Mouse (Mus musculus) lung, embryonic 14.5 days (tissue): ENCODE results near the gene Pcbp4. TPM values are rescaled to one million over a fixed set of nuclear protein-coding genes. Genes with fewer than 3 reads are reported as not detected.

Experiments used
- ATAC-seq: fragments of 200-750 bp; cut with Nextera tagmentation; 2 replicates; pipeline ENCODE4 v1.8.0; 2017; ENCODE audit warnings: mild to moderate bottlenecking, moderate TSS enrichment, moderate library complexity; ENCODE audit not compliant: insufficient read depth
- DNase-seq: peaks from one replicate; pipeline ENCODE4 v3.0.0-alpha.2; 2015
- H3K27ac ChIP-seq: fragments of 300-500 bp; sonication (generic); 2 replicates; pipeline ENCODE4 v1.5.1; 2014; ENCODE audit warnings: low read depth, mild to moderate bottlenecking, moderate library complexity
- H3K27me3 ChIP-seq: fragments of 300-500 bp; sonication (generic); 2 replicates; pipeline ENCODE4 v1.6.1; 2014; ENCODE audit warnings: low read length, control low read depth; ENCODE audit not compliant: insufficient read depth
- H3K36me3 ChIP-seq: fragments of 300-500 bp; sonication (generic); 2 replicates; pipeline ENCODE4 v1.6.1; 2014; ENCODE audit warnings: control low read depth; ENCODE audit not compliant: insufficient read depth
- H3K4me1 ChIP-seq: fragments of 300-500 bp; sonication (generic); 2 replicates; pipeline ENCODE4 v1.6.1; 2014; ENCODE audit warnings: antibody characterized with exemption, control low read depth; ENCODE audit not compliant: insufficient read depth
- H3K4me2 ChIP-seq: fragments of 300-500 bp; sonication (generic); 2 replicates; pipeline ENCODE4 v1.6.1; 2014; ENCODE audit warnings: mild to moderate bottlenecking
- H3K4me3 ChIP-seq: fragments of 300-500 bp; sonication (generic); 2 replicates; pipeline ENCODE4 v1.5.1; 2014; ENCODE audit warnings: low read depth, low read length
- H3K9ac ChIP-seq: fragments of 300-500 bp; sonication (generic); 2 replicates; pipeline ENCODE4 v1.6.1; 2014
- H3K9me3 ChIP-seq: fragments of 300-500 bp; sonication (generic); 2 replicates; pipeline ENCODE4 v1.6.1; 2016; ENCODE audit warnings: low read depth, low read length, control low read depth
- CTCF ChIP-seq: IDR thresholded peaks from 2 replicates; pipeline ENCODE4 v1.5.1; 2016; ENCODE audit warnings: antibody characterized with exemption, low read depth
- WGBS: fragments of 180-500 bp; shearing (Covaris S2); extraction: QIAGEN DNeasy Blood & Tissue Kit; methylation state at CpG from one replicate; pipeline ENCODE4 v1.1.7; 2014; 5-methylcytosine and 5-hydroxymethylcytosine counted together
- polyA plus RNA-seq: library from polyadenylated mRNA; unstranded; fragments of >200 nt; fragmentation: Nextera tagmentation; extraction: Ambion mirVana; gene quantifications from 2 replicates; pipeline ENCODE4 v1.2.1, GENCODE M21; 2014

Gene Pcbp4
- polyA plus RNA-seq, 1 experiment from 2014 or later, result 109 TPM

GRCm38 (mm10) chr9:106457920-106458319 lies 4.8 kb downstream of the Pcbp4 start:
- no peak for TF ChIP-seq CTCF
- ATAC-seq (no peak), DNase-seq (no peak)
- Histone ChIP-seq H3K36me3 (peaks cover 36% of the 10 kb centered on the region), H3K4me1 (peaks cover 26% of the 10 kb centered on the region), H3K9ac (no peak overlapping the region), H3K27me3 (no peaks in the 10 kb centered on the region), H3K27ac (no peak overlapping the region), H3K4me2 (no peak overlapping the region), H3K4me3 (no peak overlapping the region), H3K9me3 (no peaks in the 10 kb centered on the region)
- 75% methylated on average over 5 of the region's 5 CpGs for WGBS

GRCm38 (mm10) chr9:106459946-106460345 lies 6.9 kb downstream of the Pcbp4 start:
- H3K4me3 ChIP-seq, result no peak overlapping the region
- H3K27me3 ChIP-seq, result no peaks in the 10 kb centered on the region
- H3K4me2 ChIP-seq, result no peak overlapping the region
- H3K27ac ChIP-seq, result no peak overlapping the region
- ATAC-seq, result no peak
- H3K9ac ChIP-seq, result no peak overlapping the region
- no peak for DNase-seq
- H3K36me3 ChIP-seq, result peaks cover 53% of the 10 kb centered on the region
- no peak for TF ChIP-seq CTCF
- peaks cover 20% of the 10 kb centered on the region for H3K4me1 ChIP-seq
- WGBS, result 71% methylated on average over 15 of the region's 15 CpGs
- H3K9me3 ChIP-seq, result no peaks in the 10 kb centered on the region

- H3K4me2 ChIP-seq, result no peak overlapping the region
- no peaks in the 10 kb centered on the region for H3K9me3 ChIP-seq
- no peak overlapping the region for H3K27ac ChIP-seq
- peaks cover 17% of the 10 kb centered on the region for H3K4me1 ChIP-seq
- no peak for DNase-seq
- peaks cover 53% of the 10 kb centered on the region for H3K36me3 ChIP-seq
- H3K4me3 ChIP-seq, result no peak overlapping the region
- no peak overlapping the region for H3K9ac ChIP-seq
- WGBS, result 73% methylated on average over 18 of the region's 18 CpGs
- H3K27me3 ChIP-seq, result no peaks in the 10 kb centered on the region
- no peak for TF ChIP-seq CTCF
- ATAC-seq, result no peak
Measured at GRCm38 (mm10) chr9:106460401-106461025, 7.4 kb downstream of the Pcbp4 start.

- H3K9me3 ChIP-seq, result no peaks in the 10 kb centered on the region
- TF ChIP-seq CTCF, result no peak
- no peak overlapping the region for H3K27ac ChIP-seq
- DNase-seq (no peak), ATAC-seq (no peak)
- WGBS, result 83% methylated on average over 9 of the region's 9 CpGs
- no peak overlapping the region for H3K4me2 ChIP-seq
- peaks cover 12% of the 10 kb centered on the region for H3K4me1 ChIP-seq
- no peaks in the 10 kb centered on the region for H3K27me3 ChIP-seq
- no peak overlapping the region for H3K9ac ChIP-seq
- no peak overlapping the region for H3K4me3 ChIP-seq
- H3K36me3 ChIP-seq, result peaks cover 53% of the 10 kb centered on the region
Measured at GRCm38 (mm10) chr9:106461026-106461415, 7.9 kb downstream of the Pcbp4 start.

GRCm38 (mm10) chr9:106461641-106462429 lies 8.7 kb downstream of the Pcbp4 start:
- no peak for ATAC-seq
- Histone ChIP-seq H3K9me3 (no peaks in the 10 kb centered on the region), H3K27ac (no peak overlapping the region), H3K36me3 (peaks cover 53% of the 10 kb centered on the region), H3K27me3 (no peaks in the 10 kb centered on the region), H3K4me3 (no peak overlapping the region), H3K4me1 (0 out of 2 replicates have a peak, but pooled peaks cover 4% of the 10 kb centered on the region), H3K4me2 (no peak overlapping the region), H3K9ac (no peak overlapping the region)
- TF ChIP-seq CTCF, result no peak
- DNase-seq, result no peak
- WGBS, result 84% methylated on average over 16 of the region's 16 CpGs

- no peaks in the 10 kb centered on the region for H3K9me3 ChIP-seq
- ATAC-seq (no peak), DNase-seq (no peak)
- H3K36me3 ChIP-seq, result peaks cover 53% of the 10 kb centered on the region
- H3K27ac ChIP-seq, result no peak overlapping the region
- no peak overlapping the region for H3K4me3 ChIP-seq
- TF ChIP-seq CTCF, result no peak
- no peak overlapping the region for H3K4me2 ChIP-seq
- 87% methylated on average over 12 of the region's 12 CpGs for WGBS
- no peaks in the 10 kb centered on the region for H3K4me1 ChIP-seq
- no peaks in the 10 kb centered on the region for H3K27me3 ChIP-seq
- no peak overlapping the region for H3K9ac ChIP-seq
Measured at GRCm38 (mm10) chr9:106462430-106462800, 9.3 kb downstream of the Pcbp4 start.
